Mouse (Mus musculus) kidney, adult 18-20 months (tissue): Measurements from ENCODE around the gene Tspan32.

Experiments
- DNase-seq: peaks from one replicate; pipeline ENCODE4 v3.0.0; 2021

The Tspan32 gene

DNA sequence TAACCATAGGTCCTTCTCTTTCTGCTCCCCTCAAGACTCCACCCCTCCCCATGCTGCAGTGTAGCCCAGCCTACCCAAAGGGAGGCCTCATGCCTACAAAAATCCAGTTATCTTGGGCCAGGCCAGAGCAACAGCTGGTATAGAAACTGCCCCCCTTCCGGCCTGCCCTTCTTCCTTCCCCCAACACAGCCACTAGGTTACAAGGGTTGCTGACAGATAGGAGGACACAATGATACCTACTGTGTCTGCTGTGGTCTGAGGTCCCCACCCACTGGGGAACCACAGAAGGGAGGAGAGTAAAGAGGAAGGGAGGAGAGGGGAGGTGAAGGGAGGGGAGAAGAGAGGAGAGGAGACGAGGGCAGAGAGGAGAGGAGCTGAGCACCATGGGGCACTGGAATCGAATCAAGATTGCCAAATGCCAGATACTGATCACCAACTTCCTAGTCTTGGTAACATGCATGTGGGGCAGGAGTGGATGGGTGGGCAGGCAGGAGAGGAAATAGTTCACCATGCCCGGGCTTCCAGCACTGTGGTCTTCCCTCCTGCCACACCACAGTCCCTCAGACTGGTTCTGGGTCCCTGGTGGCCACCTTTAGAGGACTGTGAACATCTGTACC, at the start of gene Tspan32:
Gene Tspan32, plus strand, starts transcription at position 320 of the 617 bp plus-strand sequence.
- DNase-seq: no peak

DNA sequence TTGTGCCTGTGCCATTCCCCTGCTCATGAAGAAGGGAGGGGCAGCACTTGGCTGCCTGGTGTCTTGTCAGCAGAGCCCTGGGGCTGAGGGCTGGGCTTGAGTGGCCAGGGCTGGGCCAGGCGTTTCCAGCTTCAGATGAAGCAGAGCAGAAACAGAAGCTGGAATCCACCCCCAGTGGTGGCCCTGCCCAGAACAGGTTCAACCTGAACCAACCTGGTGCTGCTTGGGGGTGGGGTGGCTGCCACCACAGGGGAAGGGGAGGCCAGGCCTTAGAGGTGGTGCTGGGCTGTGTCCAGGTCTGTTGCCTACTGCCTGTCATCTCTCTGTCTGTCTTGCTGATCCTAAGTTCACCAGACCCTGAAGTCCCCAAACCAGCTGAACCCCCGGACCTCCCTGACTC, 48.8 kb upstream of the Tspan32 start:
- DNase-seq: no peak

DNA sequence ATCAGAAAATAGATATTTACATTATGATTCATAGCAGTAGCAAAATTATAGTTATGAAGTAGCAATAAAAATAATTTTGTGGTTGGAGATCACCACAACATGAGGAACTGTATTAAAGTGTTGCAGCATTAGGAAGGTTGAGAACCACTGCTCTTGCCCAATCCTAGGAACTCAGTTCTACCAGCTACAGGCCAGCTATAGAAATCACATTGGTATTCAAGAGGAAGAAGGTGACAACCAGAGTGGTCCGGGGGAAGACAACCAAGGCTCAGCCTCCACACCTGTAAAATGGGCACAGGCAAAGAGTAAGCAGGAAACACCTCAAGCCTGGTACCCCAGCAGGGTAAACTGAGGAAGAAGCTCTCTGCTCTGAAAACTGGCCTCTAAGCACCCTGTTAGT, 46.0 kb upstream of the Tspan32 start:
- no peak for DNase-seq

DNA sequence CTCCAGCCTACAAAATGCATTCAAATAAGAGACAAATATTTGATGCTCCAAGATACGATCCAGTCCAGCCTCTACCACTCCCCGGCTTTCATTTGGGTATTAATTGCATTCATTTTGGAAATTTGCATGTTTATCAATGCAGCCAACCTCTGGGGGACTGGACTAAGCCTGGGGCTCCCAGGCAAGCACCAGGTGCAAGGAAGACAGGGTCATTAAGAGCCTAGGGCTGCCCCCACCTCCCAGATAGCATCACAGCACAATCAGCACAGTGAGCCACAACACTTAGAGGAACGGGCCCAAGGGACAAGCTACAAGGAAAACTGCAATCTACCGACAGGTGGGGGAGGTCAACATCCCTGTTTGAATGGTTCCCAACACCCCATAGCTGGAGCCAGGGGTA, 45.1 kb upstream of the Tspan32 start:
- no peak for DNase-seq

DNA sequence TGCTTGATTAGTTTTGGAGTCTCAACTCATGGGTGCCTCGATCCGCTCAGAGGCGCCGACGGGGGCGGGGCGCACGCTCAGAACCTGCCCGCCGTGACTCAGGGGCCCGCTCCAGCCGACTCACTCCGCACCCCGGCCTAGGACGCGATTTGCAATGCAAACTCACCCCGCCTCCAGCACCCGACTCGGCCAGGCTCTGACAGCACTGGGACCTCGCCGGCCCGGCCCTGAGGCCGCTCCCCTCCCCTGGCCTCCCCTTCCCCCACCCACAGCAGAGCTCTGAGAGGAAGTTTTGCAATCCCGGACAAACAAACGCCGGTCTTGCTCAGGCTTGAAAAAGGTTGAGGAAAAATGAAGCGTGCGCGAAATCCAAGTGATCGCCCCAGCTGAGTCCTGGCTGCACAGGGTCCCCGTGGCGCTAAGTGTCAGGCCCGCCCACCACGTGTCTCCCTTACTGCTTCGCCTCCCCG, 37.4 kb upstream of the Tspan32 start:
- peak; percentile 17 for DNase-seq

DNA sequence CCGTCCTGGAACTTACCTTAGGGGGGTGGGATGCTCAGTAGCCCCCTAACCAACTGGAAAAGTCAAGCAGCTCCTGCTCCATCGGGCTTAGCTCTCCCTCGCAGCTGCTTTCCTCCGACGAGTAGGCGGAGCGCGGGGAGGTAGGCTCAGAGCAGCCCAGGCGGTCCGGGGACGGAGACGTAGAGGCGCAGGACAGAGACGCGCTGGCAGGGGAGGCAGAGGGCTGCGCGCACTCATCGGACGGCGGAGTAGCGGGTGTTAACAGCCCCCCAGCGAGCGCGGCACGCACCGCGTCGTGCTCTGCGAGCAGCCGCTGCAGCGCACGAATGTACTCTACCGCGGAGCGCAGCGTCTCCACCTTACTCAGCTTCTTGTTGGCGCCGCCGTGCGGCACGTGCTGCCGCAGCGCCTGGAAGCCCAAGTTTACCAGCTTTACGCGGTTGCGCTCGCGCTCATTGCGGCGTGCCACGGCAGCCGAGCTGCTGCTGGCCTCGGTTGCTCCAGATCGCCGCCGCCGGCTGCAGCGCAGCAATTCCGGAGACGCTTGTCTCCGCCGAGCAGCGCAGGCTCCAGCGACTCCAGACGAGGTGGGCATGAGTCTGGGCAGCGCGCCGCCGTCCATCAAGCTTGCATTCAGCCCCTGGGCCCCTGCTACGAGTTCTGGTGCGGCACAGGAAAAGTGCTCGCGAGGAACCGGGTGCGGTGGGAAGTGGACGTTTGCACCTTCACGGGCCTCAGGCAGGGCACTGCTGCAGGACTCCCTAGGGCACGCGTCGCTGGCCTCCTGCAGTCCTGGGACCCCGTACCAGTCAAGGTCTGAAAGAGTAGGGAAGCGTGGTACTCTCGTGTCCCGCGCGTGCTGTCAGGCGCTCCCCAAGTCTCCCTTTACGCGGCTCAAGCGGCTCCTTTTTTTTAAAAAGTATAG, 36.7 kb upstream of the Tspan32 start:
- peak; percentile 45 for DNase-seq

DNA sequence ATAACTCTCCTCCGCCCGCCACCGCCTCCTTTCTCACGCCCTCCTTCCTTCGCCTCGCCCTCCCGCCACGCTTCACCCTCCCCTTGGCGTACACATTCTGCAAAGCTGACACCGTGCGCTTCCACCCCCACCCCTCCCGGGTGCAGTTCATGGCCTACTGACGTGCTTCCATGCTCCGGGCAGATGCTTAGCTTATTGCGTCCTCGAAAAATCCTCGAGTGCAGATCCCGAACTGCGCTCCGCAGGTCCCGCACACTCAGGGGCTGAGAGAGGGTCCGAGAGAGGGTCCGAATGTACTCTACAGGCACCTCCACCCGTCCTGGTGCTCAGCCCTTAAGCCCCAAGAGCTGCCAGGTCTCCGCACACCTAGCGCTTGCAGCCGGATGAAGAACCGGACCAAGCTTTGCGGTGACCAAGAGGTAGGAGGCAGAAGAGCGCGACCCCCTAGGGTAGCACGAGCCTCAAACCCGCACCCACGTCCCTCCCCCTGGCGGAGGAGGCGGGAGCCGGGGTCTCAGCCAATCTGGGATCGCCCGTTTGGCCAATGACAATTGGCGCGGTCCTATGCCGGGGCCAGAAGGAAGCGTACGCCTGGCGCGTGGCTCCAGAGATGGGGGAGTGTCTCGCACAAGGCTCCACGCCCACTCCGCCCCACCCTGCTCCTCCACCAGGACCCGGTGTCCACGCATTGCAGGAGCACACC, 35.9 kb upstream of the Tspan32 start, which contains the start of gene Ascl2:
Gene Ascl2, minus strand, starts transcription at position 456 of the 703 bp plus-strand sequence.
- peak; percentile 3 for DNase-seq

DNA sequence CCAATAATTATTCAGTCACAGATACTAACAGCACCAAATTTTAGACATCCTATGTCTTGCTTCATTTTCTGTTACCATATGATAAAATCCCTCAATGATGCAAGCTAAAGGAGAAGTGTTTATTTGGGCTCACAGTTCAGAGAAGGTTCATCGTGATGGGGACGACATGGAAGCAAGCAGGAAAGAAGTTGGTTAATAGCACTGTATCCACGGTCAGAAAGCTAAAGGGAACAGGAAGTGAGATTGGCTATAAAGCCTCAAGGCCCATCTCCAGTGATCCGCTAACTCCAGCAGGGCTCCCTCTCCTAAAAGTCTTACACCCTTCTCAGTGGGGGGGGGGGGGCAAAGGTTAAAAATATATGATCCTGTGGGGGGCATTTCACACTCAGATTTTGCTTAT, 22.9 kb upstream of the Tspan32 start:
- DNase-seq: no peak

DNA sequence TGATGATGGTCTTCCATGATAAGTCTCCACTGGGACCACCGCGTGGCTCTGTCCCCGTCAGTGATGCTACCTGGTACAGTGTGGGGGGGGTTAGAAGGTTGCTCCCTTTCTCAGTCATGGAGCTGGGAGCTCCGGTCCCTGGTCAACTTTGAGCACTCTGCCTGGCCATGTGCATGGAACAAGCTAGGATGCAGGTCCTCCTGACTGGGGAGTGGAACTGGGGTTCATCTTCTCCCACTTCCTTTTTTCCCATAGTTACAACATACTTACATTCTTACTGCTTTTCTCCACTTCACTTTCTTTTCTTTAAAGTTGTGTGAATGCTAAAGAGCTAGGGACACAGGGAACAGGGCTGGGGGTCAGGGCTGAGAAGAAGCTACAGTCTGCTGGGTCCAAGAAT, 19.7 kb upstream of the Tspan32 start:
- DNase-seq: no peak

DNA sequence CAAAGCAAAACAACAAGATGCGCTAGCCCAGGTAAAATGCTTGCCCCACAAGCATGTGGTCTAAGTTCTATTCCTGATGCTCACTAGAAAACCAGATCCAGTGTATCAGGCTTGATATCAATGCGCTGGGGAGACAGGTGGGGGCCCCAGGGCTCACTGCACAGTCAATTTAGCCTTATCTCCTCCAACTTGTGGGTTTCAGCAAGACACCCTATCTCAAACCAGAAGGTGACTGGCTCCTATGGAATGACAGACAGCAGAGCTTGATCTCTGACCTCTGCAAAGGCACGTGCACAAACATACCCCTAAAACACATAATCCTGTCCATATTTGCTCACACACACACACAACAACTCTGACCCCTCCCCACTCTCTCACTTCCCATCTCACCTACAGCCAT, 17.1 kb upstream of the Tspan32 start:
- no peak for DNase-seq

DNA sequence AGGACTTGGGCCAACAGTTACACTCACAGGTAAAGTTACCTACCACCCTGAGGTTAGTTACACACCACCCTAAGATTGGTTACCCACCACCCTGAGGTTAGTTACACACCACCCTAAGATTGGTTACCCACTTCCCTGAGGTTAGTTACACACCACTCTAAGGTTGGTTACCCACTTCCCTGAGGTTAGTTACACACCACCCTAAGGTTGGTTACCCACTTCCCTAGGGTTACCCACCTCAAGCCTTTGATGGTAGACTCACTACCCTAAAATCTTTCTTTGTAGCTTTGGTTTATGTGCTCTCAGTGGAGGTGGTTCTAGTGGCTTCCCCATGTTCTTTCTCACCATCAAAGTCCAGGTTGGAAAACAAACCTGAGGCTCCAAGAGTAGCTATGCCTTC, 9.8 kb upstream of the Tspan32 start:
- DNase-seq: no peak

DNA sequence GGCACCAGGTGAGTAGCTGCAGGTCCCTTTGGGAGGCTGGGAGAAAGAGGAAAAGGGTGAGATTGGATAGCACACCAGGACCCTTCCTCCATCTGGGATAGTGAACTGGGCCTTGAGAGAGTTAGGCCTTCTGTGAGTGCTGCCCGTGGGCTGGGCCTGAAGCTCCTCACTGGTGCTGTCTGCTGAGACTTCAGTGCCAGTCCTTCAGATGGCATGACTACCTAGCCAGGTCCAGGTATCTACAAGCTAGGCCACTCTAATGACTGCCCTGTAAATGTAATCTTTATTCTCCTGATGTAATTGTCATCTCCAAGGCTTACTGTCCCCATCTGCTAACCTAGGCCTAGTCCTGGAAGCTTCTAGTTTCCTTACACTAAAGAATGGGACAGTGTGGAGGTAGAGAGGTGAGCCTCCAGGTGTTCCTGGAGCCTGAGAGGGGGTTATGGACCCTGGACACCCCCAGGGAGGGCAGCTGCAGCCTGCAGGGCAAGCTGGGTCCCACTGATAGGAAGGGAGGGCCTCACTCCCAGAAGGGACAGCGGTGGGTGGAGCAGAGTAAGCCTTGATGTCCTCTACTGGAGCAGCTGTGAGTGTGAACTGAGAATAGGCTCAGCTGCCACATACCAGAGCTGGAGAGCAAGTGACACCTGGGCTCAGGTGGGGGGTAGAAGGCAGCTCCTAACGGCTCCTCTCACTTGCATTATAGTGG, 9.1 kb upstream of the Tspan32 start:
- DNase-seq: no peak

DNA sequence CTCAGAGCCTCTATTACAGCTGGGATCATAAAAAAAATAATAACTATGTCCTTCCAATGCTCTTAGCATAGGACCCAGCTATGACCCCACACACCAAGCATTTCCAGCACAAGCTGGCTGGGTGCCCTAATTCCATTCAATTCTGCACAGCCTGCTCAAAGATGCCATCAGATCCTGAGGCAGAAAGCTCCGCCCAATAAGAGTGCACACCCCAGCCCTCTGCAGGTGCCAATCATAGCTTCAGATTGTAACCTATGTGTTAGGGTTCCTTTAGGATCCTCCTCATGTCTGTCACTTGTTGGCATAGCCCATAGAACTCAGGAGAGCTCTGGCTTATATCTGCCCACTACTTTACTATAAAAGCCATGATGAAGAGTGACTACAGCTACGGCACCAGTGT, 7.8 kb upstream of the Tspan32 start:
- DNase-seq: no peak

DNA sequence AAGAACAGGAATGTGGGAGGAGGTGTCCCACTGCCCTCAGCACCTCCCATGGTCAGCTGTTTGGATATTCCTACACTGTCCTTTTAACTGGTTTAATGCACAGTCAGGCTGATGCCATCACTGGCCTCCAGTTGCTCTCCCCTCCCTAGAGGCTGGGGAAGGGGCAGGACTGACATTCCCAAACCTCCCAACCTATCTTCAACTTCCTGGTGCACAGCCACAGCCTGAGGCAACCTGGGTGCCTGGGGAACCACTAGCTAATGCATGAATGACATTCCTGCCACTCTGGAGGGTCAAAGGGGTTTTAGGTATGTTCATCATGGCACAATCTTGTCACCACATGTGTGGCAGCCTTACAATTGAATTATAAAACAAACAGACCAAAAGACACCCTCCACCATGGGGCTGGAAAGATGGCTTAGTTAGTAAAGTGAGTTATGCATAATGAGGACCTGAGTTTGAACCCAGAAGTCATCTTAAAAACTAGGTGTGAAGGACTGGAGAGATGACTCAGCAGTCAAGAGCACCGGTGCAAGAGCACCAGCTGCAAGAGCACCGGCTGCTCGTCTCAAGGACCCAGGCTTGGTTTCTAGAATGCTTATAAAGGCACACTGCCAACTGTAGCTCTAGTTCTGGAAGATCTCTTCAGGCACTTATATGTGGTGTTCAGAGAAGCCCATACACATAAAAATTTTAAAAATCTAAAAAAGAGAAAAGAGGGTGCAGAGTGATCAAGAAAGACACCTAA, 7.3 kb upstream of the Tspan32 start:
- no peak for DNase-seq

DNA sequence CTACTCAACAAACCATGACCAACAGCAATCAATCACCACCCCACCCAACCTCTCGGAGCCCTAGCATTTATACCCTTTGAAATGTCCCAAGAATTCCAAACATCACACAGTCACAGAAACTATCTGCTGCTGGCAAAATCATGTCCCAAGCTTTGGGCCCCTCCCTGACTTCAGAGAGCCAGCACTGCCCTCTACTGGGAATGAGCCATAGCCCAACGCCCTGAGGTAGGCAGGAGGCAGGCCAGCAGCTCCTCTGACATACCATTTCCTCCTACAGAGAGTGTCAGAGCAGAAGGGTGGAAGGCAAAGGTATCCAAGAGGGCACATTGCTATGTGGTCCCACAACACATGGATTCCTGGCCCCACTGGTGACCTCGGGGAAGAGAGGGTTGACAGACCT, 2.2 kb upstream of the Tspan32 start:
- DNase-seq: no peak

DNA sequence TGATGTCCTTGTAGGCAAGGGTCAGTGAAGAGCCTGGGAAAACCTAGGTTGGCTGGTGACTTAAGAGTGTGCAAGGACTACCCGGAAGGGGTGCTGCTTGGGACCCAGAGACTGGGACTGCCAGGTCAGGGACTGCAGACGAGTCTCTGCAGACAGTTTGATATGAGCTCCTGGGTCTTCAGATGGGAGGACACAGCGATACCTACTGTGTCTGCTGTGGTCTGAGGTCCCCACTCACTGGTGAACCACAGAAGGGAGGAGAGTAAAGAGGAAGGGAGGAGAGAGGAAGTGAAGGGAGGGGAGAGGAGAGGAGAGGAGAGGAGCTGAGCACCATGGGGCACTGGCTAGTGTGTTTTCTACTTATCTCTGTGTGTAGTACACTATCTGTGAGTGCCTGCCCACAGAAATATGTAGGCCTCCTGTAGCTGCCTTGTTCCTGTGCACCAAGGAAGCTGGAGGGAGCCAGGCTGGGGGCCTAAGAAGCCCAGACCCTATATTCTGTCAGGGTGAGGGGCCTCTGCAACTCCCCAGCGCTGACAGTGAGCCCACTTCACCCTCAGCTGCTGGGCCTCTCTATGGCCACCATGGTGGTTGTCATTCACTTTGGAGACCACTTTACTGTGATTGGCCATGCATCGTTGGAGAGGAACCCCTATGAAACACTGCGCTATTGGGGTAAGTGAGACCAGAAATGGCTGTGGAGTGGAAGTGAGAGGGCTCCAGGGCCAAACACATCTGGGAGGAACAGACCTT, 674 bp downstream of the Tspan32 start:
- no peak for DNase-seq

DNA sequence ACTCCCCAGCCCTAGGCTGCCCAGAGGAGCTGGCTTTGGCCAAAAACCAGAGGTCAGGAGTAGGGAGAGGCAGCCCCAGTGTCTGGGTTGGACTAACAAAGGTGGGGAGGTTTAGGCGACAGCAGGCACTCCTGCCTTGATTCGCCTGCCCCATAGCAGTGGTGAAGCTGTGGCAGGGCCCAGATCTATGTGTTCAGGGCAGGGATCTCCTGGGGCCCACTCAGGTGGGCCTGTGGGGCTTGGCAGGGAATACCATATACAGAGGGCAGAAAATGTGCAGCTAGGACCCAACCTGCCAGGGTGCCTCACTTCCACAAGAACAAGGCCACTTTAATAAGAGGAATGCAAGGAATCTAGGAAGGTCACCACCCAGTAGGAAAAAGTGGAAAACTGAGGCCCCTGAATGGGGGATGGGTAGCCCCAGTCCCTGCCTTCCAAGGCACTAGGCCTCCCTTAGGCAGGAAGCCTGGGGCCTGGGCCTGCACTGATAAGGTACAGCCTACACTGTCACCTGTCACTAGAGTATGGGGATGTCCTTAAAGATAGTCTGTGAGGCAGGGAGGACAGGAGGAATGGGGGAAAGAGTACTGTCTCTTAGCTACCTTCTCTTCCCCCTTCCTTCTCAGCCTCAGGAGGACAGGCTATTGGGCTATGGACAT, 1.4 kb downstream of the Tspan32 start:
- no peak for DNase-seq

DNA sequence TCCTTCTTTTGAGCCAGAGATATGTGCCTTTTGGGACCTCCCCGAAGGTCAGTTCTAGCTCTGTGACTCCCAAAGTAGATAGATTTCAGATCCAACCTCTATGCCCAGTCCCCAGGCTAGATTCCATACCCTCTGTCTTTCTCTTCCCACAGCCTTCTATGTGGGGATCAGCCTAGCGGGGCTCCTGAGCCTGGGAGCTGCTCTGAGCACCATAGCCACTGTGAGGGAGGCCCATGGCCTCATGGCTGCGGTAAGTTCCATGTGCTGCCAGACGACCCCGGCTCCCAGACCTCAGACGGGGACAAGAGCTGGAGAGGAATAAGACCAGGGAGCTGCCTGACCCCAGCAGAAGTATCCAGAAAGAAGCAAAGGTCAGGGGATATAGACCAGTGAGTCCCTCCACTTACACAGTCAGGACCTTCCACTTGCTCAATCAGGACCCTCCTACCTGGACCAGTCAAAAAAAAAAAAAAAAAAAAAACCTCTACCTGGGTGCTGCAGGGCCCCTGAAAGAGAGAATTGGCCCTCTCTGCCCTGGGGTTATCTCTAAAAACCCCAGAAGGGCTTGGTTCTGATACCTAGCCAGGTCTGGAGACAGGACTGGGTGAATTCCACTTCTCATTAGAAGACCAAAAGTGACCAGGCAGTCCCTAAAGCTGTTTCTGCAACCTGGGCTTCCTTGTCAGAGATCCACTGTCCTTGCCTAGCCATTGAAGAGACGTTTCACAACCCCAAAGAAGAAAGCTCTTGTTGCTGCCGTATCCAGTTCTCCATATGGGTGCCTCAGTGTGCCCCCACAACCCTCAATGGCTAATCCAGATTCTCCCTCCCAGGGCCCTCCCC, 2.1 kb downstream of the Tspan32 start:
- DNase-seq: no peak

DNA sequence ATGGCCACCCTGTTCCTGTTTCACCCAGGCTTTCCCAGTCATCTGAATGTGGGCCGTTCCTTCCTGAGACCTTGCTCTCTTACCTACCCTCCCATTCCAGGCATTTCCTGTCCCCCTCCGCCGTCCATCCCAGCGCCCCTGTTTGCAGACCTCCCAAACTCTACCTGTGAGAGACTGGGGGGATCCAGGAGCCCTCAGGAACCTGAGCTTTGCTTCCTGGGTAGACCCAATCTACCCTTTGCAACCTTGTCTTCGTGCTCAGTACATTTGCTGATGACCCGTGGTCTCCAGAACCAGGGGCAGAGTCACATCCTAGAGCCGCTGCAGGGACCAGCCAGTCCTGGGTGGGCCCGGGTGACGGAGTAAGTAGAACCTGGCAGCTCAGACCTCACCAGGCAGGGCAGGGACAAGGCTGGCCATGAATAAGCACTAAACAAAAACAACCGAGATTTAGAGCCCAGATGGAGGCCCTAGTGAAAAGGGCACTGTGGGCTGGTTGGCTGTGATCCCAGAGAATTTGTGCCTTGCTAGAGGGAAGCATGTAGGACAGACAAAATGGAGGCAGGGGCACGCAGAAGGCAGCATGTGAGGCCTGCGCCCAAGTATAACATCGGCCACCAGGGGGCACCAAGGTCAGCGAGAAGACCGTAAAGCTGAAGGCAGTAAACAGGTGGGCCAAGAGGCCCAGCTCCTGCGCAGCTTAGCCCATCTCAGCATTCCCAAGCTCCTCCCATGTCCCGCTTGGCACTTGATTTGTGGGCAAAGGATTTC, 2.9 kb downstream of the Tspan32 start:
- DNase-seq: peak; percentile 96
